Mouse (Mus musculus): Measurements from ENCODE around the gene Pkd2l1.
"Not testable (repeated sequence)": the region's sequence is repeated elsewhere in the genome, so short reads cannot be mapped to it uniquely, and the experiment has no call there.

Gene Pkd2l1

DNA sequence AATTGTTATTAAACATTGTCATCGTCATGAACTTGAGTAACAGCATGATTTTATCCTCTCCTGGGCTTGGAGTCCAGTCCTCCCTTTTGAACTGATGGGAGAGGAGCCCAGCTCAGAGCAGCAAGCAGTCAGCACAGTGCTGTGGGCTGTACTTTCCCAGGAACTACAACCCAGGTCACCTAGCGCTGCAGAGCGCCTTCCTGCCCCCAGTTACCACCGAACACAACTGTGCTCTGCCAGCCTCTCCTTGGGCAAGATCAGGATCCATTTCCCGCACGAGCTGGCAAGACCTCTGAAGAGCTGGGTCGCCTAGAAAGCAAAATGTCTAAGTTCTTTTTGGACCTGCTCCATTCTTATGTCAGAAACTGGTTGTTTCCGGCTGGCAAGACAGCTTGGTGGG lies 17.4 kb downstream of the Pkd2l1 start:
- in situ Hi-C loops (cut with MboI; ENCODE audit: unreplicated experiment in 2 of 2): loop anchor here (25.0 kb wide), 2 partner anchors 338 to 712 kb away; no protein-coding TSS in a partner anchor

DNA sequence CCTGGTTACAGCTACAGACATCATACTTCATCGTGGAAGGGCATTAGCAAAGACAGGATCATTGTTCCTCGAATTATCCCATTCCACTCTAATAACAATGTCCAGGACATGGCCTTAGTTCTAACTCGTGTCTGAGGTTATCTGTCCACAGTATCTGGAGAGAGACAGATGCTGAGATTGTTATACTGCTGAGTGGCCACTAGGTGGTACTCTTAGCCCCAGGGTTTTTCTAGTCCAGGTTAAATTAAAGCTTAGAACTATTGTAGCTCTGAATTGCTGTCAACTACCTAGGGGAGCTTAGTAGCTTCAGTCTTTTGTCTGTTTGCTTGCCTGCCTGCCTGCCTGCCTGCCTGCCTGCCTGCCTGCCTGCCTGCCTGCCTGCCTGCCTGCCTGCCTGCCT lies 30.7 kb downstream of the Pkd2l1 start:
- in situ Hi-C loops (cut with MboI; ENCODE audit: unreplicated experiment in 2 of 2): loop anchor here in 1 of 2 experiments (25.0 kb wide), 1 partner anchor 324 kb away; no protein-coding TSS in a partner anchor

DNA sequence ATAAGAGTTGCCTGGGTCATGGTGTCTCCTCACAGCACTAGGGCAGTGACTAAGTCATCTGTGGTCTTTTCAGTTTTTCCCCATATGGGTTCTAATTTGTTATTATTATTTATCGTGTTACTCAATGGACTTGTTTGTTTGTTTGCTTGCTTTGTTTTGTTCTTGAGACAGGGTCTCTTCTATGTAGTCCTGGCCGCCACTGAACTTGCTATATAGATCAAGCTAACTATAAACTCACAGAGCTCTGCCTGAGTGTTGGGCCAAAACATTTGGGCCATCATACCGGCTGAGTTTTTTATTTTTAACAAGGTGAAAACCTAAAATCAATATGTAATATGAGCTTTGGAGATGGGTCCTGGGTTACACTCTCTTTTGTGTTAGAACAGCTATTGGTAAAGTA lies 32.9 kb downstream of the Pkd2l1 start:
- in situ Hi-C loops (cut with MboI; ENCODE audit: unreplicated experiment in 2 of 2): loop anchor here (10.0 to 25.0 kb wide), 2 partner anchors 322 to 325 kb away; no protein-coding TSS in a partner anchor

DNA sequence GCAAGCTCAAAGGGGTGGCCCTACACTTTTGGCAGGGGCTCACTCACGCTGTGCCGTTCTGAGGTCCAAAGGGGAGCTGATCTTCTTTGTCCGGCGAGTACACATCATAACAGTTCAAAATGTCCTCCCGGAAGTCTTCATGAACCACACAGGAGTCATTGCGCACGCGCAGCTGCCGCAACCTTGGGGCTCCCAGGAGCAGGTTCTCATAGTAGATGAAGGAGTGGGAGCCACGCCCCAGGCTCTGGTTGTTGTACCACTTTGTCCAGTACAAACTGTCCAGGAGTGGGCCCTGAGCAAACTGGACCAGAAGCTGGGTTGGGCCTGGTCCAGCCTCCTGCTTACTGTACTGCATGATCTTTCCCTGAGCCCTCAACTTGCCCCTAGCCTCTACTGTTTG lies 35.2 kb downstream of the Pkd2l1 start:
- in situ Hi-C loops (cut with MboI; ENCODE audit: unreplicated experiment in 2 of 2): loop anchor here (10.0 to 25.0 kb wide), 2 partner anchors 320 to 322 kb away; no protein-coding TSS in a partner anchor

DNA sequence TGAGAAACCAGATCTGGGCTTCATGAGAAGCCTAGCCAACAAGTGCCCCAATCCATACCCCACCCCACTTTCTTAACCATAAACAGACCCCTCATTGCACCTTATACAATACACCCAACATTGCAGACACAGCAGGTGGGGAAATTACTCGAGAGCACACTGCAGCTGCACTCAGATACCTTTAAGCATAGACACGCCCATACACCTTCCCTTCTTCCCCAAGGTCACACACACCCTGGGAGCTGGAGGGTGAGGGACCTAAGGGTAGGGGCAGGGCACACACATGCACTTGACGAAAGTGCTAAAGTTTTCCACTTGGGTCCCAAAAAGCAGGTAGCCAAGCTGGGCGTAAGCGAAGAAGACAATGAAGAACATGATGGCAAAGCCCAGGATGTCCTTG lies 38.5 kb downstream of the Pkd2l1 start:
- in situ Hi-C loops (cut with MboI; ENCODE audit: unreplicated experiment in 2 of 2): loop anchor here (10.0 to 25.0 kb wide), 2 partner anchors 316 to 319 kb away; no protein-coding TSS in a partner anchor

DNA sequence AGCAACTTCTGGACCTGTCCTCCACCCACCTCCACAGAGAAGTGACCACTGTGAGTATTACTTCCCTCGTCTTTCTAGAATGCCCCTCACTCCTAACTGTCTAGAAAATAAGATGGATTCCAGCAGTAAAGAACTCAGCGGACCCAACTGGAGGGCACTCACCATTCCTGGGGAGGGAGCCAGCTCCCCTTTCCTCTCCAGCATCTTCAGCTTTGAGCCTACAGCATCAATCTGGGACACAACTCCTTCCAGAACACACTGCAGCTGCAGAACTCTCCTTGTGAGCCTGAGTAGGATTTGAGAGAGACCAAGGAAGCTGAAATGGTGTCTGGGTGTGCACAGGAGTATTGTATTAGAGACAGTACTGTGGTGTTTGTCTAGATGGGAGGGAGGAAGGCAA lies 43.3 kb downstream of the Pkd2l1 start:
- in situ Hi-C loops (cut with MboI; ENCODE audit: unreplicated experiment in 2 of 2): no loop called here

DNA sequence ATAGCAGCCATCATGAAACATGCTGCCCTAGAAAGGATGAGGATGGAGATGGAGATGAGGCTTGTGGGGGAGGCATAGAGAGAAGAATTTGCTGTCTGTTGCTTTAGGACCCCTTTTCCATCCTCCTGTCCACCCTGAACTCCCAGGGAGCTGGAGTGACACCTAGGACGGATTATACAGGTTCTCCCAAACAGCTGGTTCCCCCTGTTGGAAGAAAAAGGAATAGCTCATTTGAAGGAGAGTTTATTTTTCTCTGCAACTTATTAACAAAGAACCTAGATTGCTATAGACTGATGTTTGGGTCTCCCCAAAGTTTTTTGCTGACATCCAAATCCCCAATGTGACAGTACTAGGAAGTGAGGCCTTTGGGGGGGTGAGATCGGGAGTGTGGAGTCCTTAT lies 43.9 kb downstream of the Pkd2l1 start:
- in situ Hi-C loops (cut with MboI; ENCODE audit: unreplicated experiment in 2 of 2): no loop called here

DNA sequence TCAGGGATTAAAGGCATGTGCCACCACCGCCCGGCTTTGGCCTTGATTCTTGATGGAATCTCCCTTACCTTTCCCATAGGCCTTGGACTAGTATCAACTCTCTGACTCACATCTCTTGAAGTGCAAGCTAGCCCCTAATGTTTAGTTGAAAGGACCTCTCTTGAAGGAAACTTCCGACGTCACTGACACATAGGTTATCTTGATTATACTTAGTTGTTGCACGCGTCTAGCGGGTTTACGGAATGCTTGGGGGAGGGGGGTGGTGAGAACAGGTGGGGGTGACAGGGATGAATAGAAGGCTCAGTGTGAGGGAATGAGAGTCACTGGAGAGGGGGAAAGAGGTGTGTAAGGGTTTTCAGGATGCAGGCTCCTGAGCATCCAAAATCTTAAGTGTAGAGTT lies 45.3 kb downstream of the Pkd2l1 start:
- in situ Hi-C loops (cut with MboI; ENCODE audit: unreplicated experiment in 2 of 2): no loop called here

DNA sequence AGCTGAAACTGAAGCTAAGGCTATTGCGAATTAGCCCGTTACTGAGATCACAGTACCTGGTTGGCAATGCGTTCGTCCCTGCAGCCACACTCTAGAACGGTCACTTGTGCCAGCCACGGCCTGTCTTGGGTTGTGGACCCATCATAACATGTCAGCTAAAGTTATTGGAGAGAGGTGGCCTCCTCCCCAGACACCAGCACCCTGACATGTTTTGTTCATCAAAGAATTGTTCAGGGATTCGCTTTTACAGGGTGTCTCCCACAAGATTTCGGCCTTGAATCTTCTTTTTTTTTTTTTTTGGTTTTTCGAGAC lies 45.7 kb downstream of the Pkd2l1 start:
- in situ Hi-C loops (cut with MboI; ENCODE audit: unreplicated experiment in 2 of 2): no loop called here

DNA sequence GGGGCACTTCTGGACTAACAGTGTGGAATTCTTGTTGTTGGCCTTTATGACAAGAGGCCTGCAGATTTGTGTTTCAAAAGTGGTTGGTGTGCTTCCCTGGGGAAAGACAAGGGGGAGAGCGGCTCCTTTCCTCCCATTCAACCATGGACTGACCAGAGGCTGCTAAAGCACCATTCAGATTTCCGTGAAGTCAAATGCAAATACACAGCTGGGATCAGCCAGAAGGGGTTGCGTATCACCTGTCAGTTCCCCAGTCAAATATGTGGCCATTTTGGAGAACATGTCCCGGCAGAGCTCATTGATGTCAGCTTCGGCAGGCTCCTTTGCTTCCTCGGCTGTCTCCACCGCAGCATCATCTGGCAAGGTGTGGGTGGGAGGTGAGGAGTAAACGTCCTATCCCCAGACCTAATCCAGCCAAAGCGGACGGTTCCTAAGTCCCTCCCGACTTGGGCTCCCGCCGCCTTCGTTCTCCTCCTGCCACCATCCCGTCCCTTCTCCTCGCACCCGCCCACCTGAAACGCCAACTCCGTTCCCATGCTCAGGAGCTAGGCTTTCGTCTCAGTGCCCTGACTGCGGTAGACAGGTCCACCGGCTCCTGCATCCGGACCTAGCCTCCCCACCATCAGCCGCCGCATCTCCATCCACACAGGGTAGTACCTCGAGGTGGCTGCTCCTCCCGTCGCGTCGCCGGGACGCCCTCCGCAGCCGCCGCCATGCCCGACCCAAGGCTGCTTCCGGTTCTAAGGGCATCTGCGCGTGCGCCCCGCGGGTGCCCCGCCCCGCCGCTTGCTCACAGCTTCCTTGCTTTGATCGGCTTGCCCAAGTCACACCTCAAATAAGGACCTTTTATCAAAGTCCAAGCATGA lies 46.3 kb downstream of the Pkd2l1 start, which contains the start of gene Bloc1s2:
Gene Bloc1s2, minus strand, starts transcription at position 745 of the 866 bp plus-strand sequence.
- in situ Hi-C loops (cut with MboI; ENCODE audit: unreplicated experiment in 2 of 2): no loop called here

DNA sequence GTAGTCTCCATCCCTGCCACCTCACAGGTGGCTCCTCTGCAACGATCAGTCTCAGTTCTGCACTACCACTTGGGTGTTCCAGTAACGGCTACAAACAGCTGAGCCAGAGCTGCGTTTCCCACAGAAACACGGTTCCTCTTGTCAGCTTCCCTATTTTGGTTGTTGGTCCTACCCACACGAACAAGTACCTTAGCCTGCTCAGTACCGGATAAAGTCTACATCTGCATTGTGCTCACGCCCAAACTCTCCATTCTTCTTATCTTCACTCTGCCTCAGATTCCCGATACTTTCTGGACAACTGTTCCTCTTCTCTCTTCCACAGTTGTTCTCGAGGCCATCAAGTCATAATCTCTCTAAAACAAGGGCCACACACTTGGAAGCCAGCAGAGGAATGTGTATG lies 47.9 kb downstream of the Pkd2l1 start:
- in situ Hi-C loops (cut with MboI; ENCODE audit: unreplicated experiment in 2 of 2): no loop called here

DNA sequence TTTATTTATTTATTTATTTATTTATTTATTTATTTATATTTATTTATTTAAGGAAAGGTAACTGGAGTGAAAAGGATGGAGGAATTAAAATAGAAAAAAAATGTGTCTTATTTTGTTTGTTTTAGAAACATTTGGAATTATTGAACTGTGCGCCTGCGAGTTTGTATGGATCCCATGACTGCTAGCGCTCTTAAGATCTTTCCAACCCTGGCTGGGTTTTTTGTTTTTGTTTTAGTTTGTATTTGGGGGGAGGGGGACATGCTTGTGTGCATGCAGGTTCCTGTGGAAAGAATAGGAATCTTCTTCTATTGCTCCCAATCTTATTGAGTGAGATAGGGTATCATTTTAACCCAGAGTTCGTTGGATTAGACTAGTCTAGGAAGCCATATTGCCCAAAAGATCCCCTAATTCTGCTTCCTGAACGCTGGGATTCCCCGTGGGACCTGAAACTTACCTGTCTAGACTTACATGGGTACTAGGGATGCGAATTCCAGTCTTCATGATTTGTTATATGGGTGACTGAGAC lies 56.2 kb downstream of the Pkd2l1 start:
- in situ Hi-C loops (cut with MboI; ENCODE audit: unreplicated experiment in 2 of 2): no loop called here

DNA sequence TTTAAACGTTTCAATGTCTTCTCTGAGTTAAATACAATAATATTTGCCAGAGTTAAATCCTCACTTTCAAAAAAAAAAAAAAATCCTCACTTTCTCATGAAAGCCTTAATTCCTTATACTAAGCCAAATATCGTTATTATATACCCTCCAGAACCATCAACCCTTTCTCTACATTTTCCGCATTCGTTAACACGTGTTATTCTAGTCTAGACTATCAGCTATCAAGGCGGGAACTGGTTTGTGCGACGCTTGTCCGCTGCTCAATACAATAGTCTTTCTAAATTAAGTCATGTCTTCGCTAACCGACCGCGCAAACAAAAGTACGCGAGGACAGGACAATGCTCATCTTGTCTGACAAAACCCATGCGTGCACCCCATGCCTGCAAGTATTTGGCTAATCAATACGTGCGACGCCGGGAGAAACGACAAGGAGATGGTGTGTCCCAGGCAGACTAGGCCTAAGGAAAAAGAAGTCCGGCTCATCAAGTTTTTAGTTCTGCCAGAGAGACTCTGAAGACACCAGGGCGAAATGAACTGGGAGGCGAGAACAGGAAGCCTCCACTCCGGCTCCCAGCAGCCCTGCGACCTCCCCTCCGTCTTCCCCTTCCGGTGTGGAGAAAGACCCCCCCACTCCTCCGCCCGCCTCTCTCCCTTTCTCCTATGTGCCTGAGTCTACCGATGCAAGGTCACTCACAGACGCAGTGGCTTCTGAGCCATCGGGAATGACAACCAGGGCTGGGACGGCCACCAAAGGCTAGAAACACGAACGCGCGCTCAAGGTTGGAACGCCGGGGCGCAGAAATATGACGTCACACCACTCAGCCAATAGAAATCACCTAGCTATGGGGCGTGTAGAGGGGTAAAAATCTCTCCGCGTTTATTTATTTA lies 56.9 kb downstream of the Pkd2l1 start, which contains the start of gene Cwf19l1:
Gene Cwf19l1, minus strand, starts transcription at position 805 of the 888 bp plus-strand sequence.
- in situ Hi-C loops (cut with MboI; ENCODE audit: unreplicated experiment in 2 of 2): no loop called here

DNA sequence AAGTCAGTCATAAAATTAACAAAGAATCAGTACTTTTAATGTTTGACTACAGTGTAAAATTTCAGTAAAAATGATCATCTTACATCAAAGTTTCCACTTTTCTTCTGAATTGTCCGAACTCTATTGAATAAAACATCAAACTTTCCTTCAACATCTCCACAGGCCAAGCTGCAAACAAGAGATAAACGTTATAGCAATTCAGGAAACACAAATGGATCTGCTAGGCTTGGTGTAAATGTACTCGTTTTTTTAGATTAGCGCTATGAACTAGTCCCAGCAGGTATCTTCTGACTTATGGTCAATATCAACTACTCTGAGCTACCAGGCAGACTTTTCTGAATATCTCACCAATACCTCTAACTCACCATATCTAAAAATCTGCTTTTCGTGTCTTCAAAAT lies 59.3 kb downstream of the Pkd2l1 start:
- in situ Hi-C loops (cut with MboI; ENCODE audit: unreplicated experiment in 2 of 2): no loop called here

DNA sequence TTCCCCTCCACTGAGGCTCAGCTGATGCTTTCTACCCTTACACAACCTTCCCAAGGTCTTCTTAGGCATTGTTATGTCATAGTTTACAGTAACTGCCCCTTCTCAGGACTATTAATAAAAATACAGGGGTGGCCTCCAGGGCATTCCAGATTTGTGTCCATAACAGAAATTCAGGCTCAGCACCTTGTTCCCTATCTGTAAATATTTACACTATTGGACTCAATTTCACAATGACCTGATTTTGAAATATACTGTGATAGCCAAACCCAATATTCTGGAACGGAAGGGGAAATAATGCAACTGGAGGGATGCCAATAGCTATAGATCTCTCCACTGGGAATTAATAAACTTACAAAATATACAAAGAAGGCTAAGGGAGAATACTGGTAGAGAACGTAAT lies 63.7 kb downstream of the Pkd2l1 start:
- in situ Hi-C loops (cut with MboI; ENCODE audit: unreplicated experiment in 2 of 2): no loop called here

DNA sequence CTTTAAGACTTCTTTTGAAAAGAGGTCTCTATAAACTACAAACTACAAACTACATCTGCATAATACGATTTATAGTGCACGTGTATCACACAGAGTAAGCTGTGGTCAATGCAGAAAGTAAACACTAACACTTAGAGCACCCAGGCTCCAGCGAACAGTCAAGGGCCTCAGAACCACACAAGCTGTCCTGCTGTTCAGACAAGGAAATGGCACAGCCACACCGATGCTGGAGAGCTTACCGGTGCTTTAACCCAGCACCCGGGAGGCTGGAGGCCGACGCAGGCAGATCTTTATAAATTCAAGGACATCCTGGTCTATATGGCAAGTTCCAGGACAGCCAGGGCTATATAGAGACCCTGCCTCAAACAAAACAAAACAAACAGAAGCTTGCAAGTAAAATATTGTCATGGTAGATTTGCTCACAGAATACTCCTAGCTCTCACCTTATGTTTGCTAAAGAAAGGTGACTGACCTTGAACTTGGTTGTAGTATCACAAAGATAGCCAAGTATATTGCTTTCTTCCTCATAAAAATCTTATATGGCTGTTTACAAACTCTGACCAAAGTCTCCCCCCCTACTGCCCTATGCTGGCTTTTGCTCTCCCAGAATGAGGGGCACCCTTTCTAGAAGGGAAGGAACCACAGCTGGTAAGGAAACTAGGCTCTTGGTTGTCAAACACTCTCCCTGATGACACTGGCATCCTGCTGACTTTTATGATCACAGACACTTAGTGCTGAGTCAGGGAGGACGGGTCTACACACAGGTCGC lies 64.3 kb downstream of the Pkd2l1 start:
- in situ Hi-C loops (cut with MboI; ENCODE audit: unreplicated experiment in 2 of 2): no loop called here

DNA sequence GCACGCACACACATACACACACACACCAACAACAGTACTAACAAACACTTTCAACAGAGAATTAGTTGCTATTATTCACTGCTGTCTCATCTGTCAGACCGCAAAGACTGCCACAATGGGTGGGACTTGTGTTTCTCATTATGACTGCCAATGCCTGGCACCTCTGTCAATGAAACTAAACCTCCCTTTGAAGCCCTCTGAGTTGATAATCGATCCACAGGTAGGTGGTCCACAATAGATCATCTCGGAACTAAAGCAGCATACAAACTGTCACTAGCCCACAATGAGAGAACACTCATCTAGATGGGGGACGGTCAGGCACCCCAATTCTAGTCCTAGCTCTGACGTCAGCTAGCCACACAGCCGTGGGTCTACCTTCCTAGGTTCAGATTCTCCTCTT lies 71.1 kb downstream of the Pkd2l1 start:
- in situ Hi-C loops (cut with MboI; ENCODE audit: unreplicated experiment in 2 of 2): no loop called here

DNA sequence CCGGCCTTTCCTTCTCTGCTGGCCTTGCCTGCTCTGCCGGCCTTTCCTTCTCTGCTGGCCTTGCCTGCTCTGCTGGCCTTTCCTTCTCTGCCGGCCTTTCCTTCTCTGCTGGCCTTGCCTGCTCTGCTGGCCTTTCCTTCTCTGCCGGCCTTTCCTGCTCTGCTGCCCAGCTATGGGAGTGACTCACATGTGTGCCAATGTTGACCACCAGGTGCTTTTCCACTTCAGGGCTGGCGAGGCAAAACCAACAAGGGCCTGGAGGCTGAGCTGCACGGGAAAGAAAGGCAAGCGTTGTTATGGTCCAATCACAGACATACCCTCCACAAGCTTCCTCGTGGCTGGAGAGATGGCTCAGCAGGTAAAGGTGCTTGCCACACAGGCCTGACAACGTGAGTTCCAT lies 71.6 kb downstream of the Pkd2l1 start:
- in situ Hi-C loops (cut with MboI; ENCODE audit: unreplicated experiment in 2 of 2): not testable (repeated sequence)

DNA sequence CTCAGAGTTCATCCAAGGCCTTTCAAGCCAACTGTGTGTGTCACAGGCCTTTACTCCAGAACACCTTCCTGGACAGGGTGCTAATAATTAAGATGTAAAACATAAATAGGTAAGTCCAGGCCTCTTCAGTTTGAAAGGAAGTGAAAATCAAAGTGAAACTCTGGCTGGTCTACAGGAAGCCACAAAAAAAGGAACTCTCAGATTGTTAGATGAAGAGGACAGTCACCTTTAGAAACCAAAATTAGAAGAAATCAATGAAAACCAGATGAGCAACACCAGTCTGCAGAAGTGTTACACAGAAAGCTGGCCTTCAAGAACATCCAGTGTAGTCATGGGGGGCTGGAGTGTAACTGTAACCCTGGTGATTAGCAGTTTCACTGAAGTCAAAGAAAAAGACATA lies 74.4 kb downstream of the Pkd2l1 start:
- in situ Hi-C loops (cut with MboI; ENCODE audit: unreplicated experiment in 2 of 2): no loop called here

DNA sequence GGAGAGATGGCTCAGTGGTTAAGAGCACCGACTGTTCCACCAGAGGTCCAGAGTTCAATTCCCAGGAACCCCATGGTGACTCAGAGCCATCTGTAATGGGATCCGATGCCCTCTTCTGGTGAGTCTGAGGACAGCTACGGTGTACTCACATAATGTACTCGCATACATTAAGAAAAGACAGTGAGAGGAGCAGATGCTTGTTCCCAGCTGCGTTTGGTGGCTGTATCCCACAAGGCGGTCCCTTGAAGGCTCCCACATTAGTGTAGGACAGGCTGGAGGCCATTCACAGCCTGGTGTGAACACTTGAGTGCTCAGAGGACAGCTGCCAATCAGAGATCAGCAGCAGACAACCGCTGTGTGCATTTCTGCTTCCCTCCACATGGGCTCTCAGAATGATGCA lies 80.5 kb downstream of the Pkd2l1 start:
- in situ Hi-C loops (cut with MboI; ENCODE audit: unreplicated experiment in 2 of 2): no loop called here

Data from v-Abl transformed pro-B cells (cell line).